Mouse (Mus musculus) layer of hippocampus, adult 9-10 months (tissue): ENCODE results near the gene Vmn1r177.
"Not testable (repeated sequence)": the region's sequence is repeated elsewhere in the genome, so short reads cannot be mapped to it uniquely, and the experiment has no call there.

Experiments used
- DNase-seq: peaks from one replicate; pipeline ENCODE4 v3.0.0; 2022; ENCODE audit warnings: low spot score

Vmn1r177 gene

GRCm38 (mm10) chr7:23866349-23866748 lies at the start of gene Vmn1r177:
Gene Vmn1r177, minus strand, starts transcription at chr7:23866449.
- DNase-seq: not testable (repeated sequence)

GRCm38 (mm10) chr7:23891709-23892108 lies 25.5 kb upstream of the Vmn1r177 start, which contains the start of gene Vmn1r178:
Gene Vmn1r178, plus strand, starts transcription at chr7:23892009.
- DNase-seq: no peak

GRCm38 (mm10) chr7:23876918-23877317 lies 10.7 kb upstream of the Vmn1r177 start:
- not testable (repeated sequence) for DNase-seq

- DNase-seq: not testable (repeated sequence)
Measured at GRCm38 (mm10) chr7:23837272-23837671, 29.0 kb downstream of the Vmn1r177 start, which contains the start of gene Vmn1r176. Gene Vmn1r176, minus strand, starts transcription at chr7:23837372.
